Mouse (Mus musculus): ENCODE data around the gene AC109138.7. TPM values are rescaled to one million over a fixed set of nuclear protein-coding genes. Genes with fewer than 3 reads are reported as not detected.

The AC109138.7 gene
- total RNA-seq, 1 experiment: not detected

GRCm38 (mm10) chr19:4191528-4192250, 22.5 kb upstream of the AC109138.7 start, which contains the start of gene Ppp1ca:
Gene Ppp1ca (plus strand): TSS chr19:4192065.
- H3K4me1 ChIP-seq (ENCODE audit: control insufficient read depth in 2 of 2, insufficient read depth in 2 of 2, low read length in 2 of 2, poor library complexity in 1 of 2): peaks cover 2 to 17% of the 10 kb centered on the region in 2 experiments; a peak in 3 of 4 replicates
- peak within 1 kb of the TSS; percentile 93 to 97 for H3K4me3 ChIP-seq (ENCODE audit: insufficient read depth in 1 of 2, low read depth in 1 of 2, low read length in 2 of 2, poor library complexity in 1 of 2, severe bottlenecking in 1 of 2)
- peak; percentile 94 for DNase-seq (ENCODE audit: low read depth, low spot score)
- H3K9ac ChIP-seq (ENCODE audit: insufficient read depth, low read depth, low read length, poor library complexity, severe bottlenecking): peak within 1 kb of the TSS; percentile 97
- H3K9me3 ChIP-seq (ENCODE audit: control insufficient read depth, insufficient read depth, low read depth, low read length): no peaks in the 10 kb centered on the region
- H3K27ac ChIP-seq (ENCODE audit: insufficient read depth, low read depth, low read length, poor library complexity, severe bottlenecking): peak within 1 kb of the TSS; percentile 83
- TF ChIP-seq MAFK (IDR thresholded peaks at IDR 0.05; ENCODE audit: insufficient read depth, low read depth, low read length) (no peak), CHD2 (IDR thresholded peaks at IDR 0.05; ENCODE audit: low read depth, low read length) (no peak), ZNF384 (IDR thresholded peaks at IDR 0.05; ENCODE audit: low read depth, low read length) (no peak), ZC3H11A (IDR thresholded peaks at IDR 0.05; ENCODE audit: borderline replicate concordance, low read depth, low read length) (no peak), HCFC1 (IDR thresholded peaks at IDR 0.05; ENCODE audit: borderline replicate concordance, insufficient read depth, low read length) (no peak)
- in situ Hi-C loops (cut with MboI; ENCODE audit: low sequenced_read_pairs in 2 of 2, unreplicated experiment in 2 of 2): no loop called here
- peaks cover 36% of the 10 kb centered on the region for H3K36me3 ChIP-seq (ENCODE audit: control insufficient read depth, insufficient read depth, low read length, poor library complexity, severe bottlenecking)

DNA sequence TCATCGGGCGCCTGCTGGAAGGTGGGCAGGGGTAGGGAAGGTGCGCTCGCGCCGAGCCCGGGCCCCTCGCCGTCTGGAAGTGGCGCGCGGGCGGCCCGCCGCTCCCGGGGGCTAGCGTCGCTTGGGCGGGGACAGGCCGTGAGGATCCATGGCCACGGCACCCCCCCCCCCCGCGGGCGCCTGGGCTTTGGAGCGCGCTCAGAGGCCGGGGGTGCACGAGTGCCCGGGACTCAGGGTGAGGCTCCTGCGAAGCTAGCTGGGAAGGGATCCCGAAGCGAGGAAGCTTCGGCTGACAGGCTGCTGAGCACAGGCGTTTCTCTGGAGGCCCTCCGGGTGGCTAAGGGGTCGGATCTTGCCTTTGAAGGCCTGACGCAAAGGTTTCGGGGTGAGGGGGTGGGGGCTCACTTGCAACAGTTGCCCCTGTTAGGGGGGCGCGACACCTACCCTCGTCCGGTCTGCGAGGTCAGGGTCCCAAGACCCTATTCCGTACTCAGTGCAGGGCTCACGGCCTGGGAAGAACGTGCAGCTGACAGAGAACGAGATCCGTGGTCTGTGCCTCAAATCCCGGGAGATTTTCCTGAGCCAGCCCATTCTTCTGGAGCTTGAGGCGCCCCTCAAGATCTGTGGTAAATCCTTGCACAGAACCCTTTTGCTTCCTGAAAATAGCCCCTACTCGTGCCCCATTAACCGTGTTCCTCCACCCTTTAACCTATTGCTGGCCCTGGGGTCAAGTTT, 21.7 kb upstream of the AC109138.7 start:
- DNase-seq (ENCODE audit: low read depth, low spot score): no peak
- peaks cover 2 to 18% of the 10 kb centered on the region in 2 experiments; a peak in 3 of 4 replicates for H3K4me1 ChIP-seq (ENCODE audit: control insufficient read depth in 2 of 2, insufficient read depth in 2 of 2, low read length in 2 of 2, poor library complexity in 1 of 2)
- H3K9me3 ChIP-seq (ENCODE audit: control insufficient read depth, insufficient read depth, low read depth, low read length): no peaks in the 10 kb centered on the region
- H3K9ac ChIP-seq (ENCODE audit: insufficient read depth, low read depth, low read length, poor library complexity, severe bottlenecking): peak overlapping the region; percentile 97
- in situ Hi-C loops (cut with MboI; ENCODE audit: low sequenced_read_pairs in 2 of 2, unreplicated experiment in 2 of 2): no loop called here
- H3K36me3 ChIP-seq (ENCODE audit: control insufficient read depth, insufficient read depth, low read length, poor library complexity, severe bottlenecking): peaks cover 43% of the 10 kb centered on the region
- TF ChIP-seq ZNF384 (IDR thresholded peaks at IDR 0.05; ENCODE audit: low read depth, low read length): no peak
- TF ChIP-seq CHD2 (IDR thresholded peaks at IDR 0.05; ENCODE audit: low read depth, low read length): peak; percentile 51; the same call in 1 of the 2 replicates
- H3K27ac ChIP-seq (ENCODE audit: insufficient read depth, low read depth, low read length, poor library complexity, severe bottlenecking): peak overlapping the region; percentile 83
- peak overlapping the region; percentile 93 to 97 for H3K4me3 ChIP-seq (ENCODE audit: insufficient read depth in 1 of 2, low read depth in 1 of 2, low read length in 2 of 2, poor library complexity in 1 of 2, severe bottlenecking in 1 of 2)

- H3K9ac ChIP-seq (ENCODE audit: insufficient read depth, low read depth, low read length, poor library complexity, severe bottlenecking): peak overlapping the region; percentile 97
- no peak for DNase-seq (ENCODE audit: low read depth, low spot score)
- peaks cover 2 to 18% of the 10 kb centered on the region in 2 experiments; a peak in 3 of 4 replicates for H3K4me1 ChIP-seq (ENCODE audit: control insufficient read depth in 2 of 2, insufficient read depth in 2 of 2, low read length in 2 of 2, poor library complexity in 1 of 2)
- TF ChIP-seq MAFK (IDR thresholded peaks at IDR 0.05; ENCODE audit: insufficient read depth, low read depth, low read length) (no peak), ZC3H11A (IDR thresholded peaks at IDR 0.05; ENCODE audit: borderline replicate concordance, low read depth, low read length) (no peak), CHD2 (IDR thresholded peaks at IDR 0.05; ENCODE audit: low read depth, low read length) (no peak), HCFC1 (IDR thresholded peaks at IDR 0.05; ENCODE audit: borderline replicate concordance, insufficient read depth, low read length) (no peak), ZNF384 (IDR thresholded peaks at IDR 0.05; ENCODE audit: low read depth, low read length) (no peak)
- in situ Hi-C loops (cut with MboI; ENCODE audit: low sequenced_read_pairs in 2 of 2, unreplicated experiment in 2 of 2): no loop called here
- H3K4me3 ChIP-seq (ENCODE audit: insufficient read depth in 1 of 2, low read depth in 1 of 2, low read length in 2 of 2, poor library complexity in 1 of 2, severe bottlenecking in 1 of 2): peak overlapping the region; percentile 93 to 97
- H3K27ac ChIP-seq (ENCODE audit: insufficient read depth, low read depth, low read length, poor library complexity, severe bottlenecking): no peak overlapping the region
- H3K9me3 ChIP-seq (ENCODE audit: control insufficient read depth, insufficient read depth, low read depth, low read length): no peaks in the 10 kb centered on the region
- peaks cover 48% of the 10 kb centered on the region for H3K36me3 ChIP-seq (ENCODE audit: control insufficient read depth, insufficient read depth, low read length, poor library complexity, severe bottlenecking)
Measured at GRCm38 (mm10) chr19:4193129-4193528, 21.0 kb upstream of the AC109138.7 start.

GRCm38 (mm10) chr19:4194021-4194724, 20.0 kb upstream of the AC109138.7 start:
- Histone ChIP-seq H3K9me3 (ENCODE audit: control insufficient read depth, insufficient read depth, low read depth, low read length) (no peaks in the 10 kb centered on the region), H3K4me1 (ENCODE audit: control insufficient read depth in 2 of 2, insufficient read depth in 2 of 2, low read length in 2 of 2, poor library complexity in 1 of 2) (peaks cover 2 to 18% of the 10 kb centered on the region in 2 experiments; a peak in 3 of 4 replicates), H3K9ac (ENCODE audit: insufficient read depth, low read depth, low read length, poor library complexity, severe bottlenecking) (no peak overlapping the region), H3K27ac (ENCODE audit: insufficient read depth, low read depth, low read length, poor library complexity, severe bottlenecking) (no peak overlapping the region), H3K36me3 (ENCODE audit: control insufficient read depth, insufficient read depth, low read length, poor library complexity, severe bottlenecking) (peaks cover 51% of the 10 kb centered on the region), H3K4me3 (ENCODE audit: insufficient read depth in 1 of 2, low read depth in 1 of 2, low read length in 2 of 2, poor library complexity in 1 of 2, severe bottlenecking in 1 of 2) (no peak overlapping the region)
- no peak for DNase-seq (ENCODE audit: low read depth, low spot score)
- no peak for TF ChIP-seq CHD2 (IDR thresholded peaks at IDR 0.05; ENCODE audit: low read depth, low read length)
- no peak for TF ChIP-seq MAFK (IDR thresholded peaks at IDR 0.05; ENCODE audit: insufficient read depth, low read depth, low read length)
- in situ Hi-C loops (cut with MboI; ENCODE audit: low sequenced_read_pairs in 2 of 2, unreplicated experiment in 2 of 2): no loop called here
